Mouse (Mus musculus): ENCODE measurements around the gene Pde8a. TPM values are rescaled to one million over a fixed set of nuclear protein-coding genes. Genes with fewer than 3 reads are reported as not detected.

Pde8a gene
- total RNA-seq, 2 experiments from 2014 or later: 32.3 TPM; not detected in 1

GRCm38 (mm10) chr7:81367946-81368345 is 154.6 kb downstream of the Pde8a start:
- ATAC-seq (replicated peaks; ENCODE audit: low FRiP score, poor library complexity, severe bottlenecking): no peak

- no peak for ATAC-seq (replicated peaks; ENCODE audit: low FRiP score, poor library complexity, severe bottlenecking)
Measured at GRCm38 (mm10) chr7:81369724-81370123, 156.3 kb downstream of the Pde8a start.

- no peak for ATAC-seq (replicated peaks; ENCODE audit: low FRiP score, poor library complexity, severe bottlenecking)
Measured at GRCm38 (mm10) chr7:81371811-81372210, 158.4 kb downstream of the Pde8a start.

- no peak for ATAC-seq (replicated peaks; ENCODE audit: low FRiP score, poor library complexity, severe bottlenecking)
Measured at GRCm38 (mm10) chr7:81372337-81372920, 159.0 kb downstream of the Pde8a start.

- no peak for ATAC-seq (replicated peaks; ENCODE audit: low FRiP score, poor library complexity, severe bottlenecking)
Measured at GRCm38 (mm10) chr7:81379363-81379762, 166.0 kb downstream of the Pde8a start.

Other genes with a start within 250 kb of the Pde8a start
- gene Zfp592, start 219.9 kb upstream of the Pde8a start, total RNA-seq (2015; ENCODE audit: low replicate concordance): 23.8 and 33.1 TPM in 2 replicates
- gene Zfp592, start 219.9 kb upstream of the Pde8a start, total RNA-seq (2017; ENCODE audit: low replicate concordance): 22.3 and 38.0 TPM in 2 replicates
- gene Alpk3, start 156.0 kb upstream of the Pde8a start, total RNA-seq (2015; ENCODE audit: low replicate concordance): 0.36 TPM in 1 of 2 replicates, not detected in the other
- not detected in 2 replicates for gene Alpk3, start 156.0 kb upstream of the Pde8a start, total RNA-seq (2017; ENCODE audit: low replicate concordance)
- gene Slc28a1, start 98.8 kb upstream of the Pde8a start, total RNA-seq (2015; ENCODE audit: low replicate concordance): not detected in 2 replicates
- not detected in 2 replicates for gene Slc28a1, start 98.8 kb upstream of the Pde8a start, total RNA-seq (2017; ENCODE audit: low replicate concordance)
- gene Rps17, start 131.7 kb downstream of the Pde8a start, total RNA-seq (2015; ENCODE audit: low replicate concordance): 680 and 1,163 TPM in 2 replicates
- 771 and 878 TPM in 2 replicates for gene Rps17, start 131.7 kb downstream of the Pde8a start, total RNA-seq (2017; ENCODE audit: low replicate concordance)
- 1.4 TPM in 1 of 2 replicates, not detected in the other for gene Cpeb1, start 241.9 kb downstream of the Pde8a start, total RNA-seq (2015; ENCODE audit: low replicate concordance)
- not detected in 2 replicates for gene Cpeb1, start 241.9 kb downstream of the Pde8a start, total RNA-seq (2017; ENCODE audit: low replicate concordance)

All from erythroid progenitor cell, adult 5-6 weeks (primary cell).